Mouse (Mus musculus): ENCODE data around the gene Nppa.

- TF ChIP-seq CTCF (IDR thresholded peaks at IDR 0.05; ENCODE audit: extremely low read depth, insufficient read depth, insufficient read length, insufficient replicate concordance) (no peak), POLR2A (IDR thresholded peaks at IDR 0.05; ENCODE audit: low read depth, low read length) (no peak)
Observed at GRCm38 (mm10) chr4:147963623-147964022, 36.9 kb upstream of the Nppa start.
